Mouse (Mus musculus) heart, embryonic 10.5 days (tissue): ENCODE results near the gene Ddr1. TPM values are rescaled to one million over a fixed set of nuclear protein-coding genes. Genes with fewer than 3 reads are reported as not detected.

Source experiments
- DNase-seq: peaks from one replicate; pipeline ENCODE4 v3.0.0-alpha.2; 2017; ENCODE audit warnings: low spot score
- H3K27ac ChIP-seq: fragments of 300-500 bp; sonication (generic); 2 replicates; pipeline ENCODE4 v1.5.1; 2016; ENCODE audit warnings: mild to moderate bottlenecking
- H3K27me3 ChIP-seq: fragments of 300-500 bp; sonication (generic); 2 replicates; pipeline ENCODE4 v1.6.1; 2016; ENCODE audit warnings: mild to moderate bottlenecking; ENCODE audit not compliant: poor library complexity, insufficient read depth, severe bottlenecking
- H3K36me3 ChIP-seq: fragments of 300-500 bp; sonication (generic); 2 replicates; pipeline ENCODE4 v1.6.1; 2016; ENCODE audit warnings: mild to moderate bottlenecking, moderate library complexity
- H3K4me1 ChIP-seq: fragments of 300-500 bp; sonication (generic); 2 replicates; pipeline ENCODE4 v1.6.1; 2016; ENCODE audit warnings: mild to moderate bottlenecking
- H3K4me3 ChIP-seq: fragments of 300-500 bp; sonication (generic); 2 replicates; pipeline ENCODE4 v1.5.1; 2016; ENCODE audit warnings: mild to moderate bottlenecking, moderate library complexity
- H3K9me3 ChIP-seq: fragments of 300-500 bp; sonication (generic); 2 replicates; pipeline ENCODE4 v1.6.1; 2016; ENCODE audit warnings: mild to moderate bottlenecking, moderate library complexity
- WGBS: fragments of 180-500 bp; shearing (Covaris S2); methylation state at CpG from one replicate; pipeline ENCODE4 v1.1.7; 2016; 5-methylcytosine and 5-hydroxymethylcytosine counted together
- polyA plus RNA-seq: library from polyadenylated mRNA; unstranded; fragments of >200 nt; fragmentation: Nextera tagmentation; extraction: Ambion mirVana; gene quantifications from 2 replicates; pipeline ENCODE4 v1.2.1, GENCODE M21; 2016

Gene Ddr1
- polyA plus RNA-seq, 1 experiment from 2014 or later = 109 TPM

DNA sequence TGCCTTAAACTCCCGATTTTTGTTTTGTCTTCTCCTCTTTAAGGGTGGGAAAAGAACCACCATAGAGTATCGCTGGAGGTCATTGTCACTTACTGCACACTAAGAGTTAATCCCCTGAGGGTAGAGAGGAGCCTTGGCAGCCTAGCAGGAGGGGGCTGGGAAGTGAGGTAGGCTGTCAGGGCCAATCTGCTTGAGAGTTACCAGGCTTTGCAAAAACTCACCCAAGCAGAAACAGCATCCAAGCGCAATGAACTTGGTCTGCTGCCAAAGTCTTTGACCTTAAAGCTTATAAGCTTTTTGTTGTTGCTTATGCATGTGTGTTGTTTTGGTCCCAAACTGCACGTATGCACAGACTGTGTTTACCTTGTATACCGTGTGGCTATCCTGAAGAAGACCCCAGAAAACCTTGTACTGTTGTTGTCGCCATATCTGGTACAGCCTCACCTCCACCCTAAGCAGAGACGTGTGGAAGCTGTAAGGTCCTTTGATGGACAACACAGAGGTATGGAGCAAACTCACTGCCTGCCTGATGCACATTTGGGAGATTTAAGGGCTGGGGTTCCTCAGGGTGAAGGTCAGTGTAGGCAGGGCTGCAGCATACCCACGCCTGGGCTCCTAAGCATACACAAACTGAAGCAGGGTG lies 6.4 kb upstream of the Ddr1 start:
- WGBS = 26% methylated on average over 8 of the region's 8 CpGs
- 0 out of 2 replicates have a peak overlapping the region, but pooled peaks have one; percentile 16 for H3K4me3 ChIP-seq
- no peaks in the 10 kb centered on the region for H3K36me3 ChIP-seq
- H3K27me3 ChIP-seq = no peaks in the 10 kb centered on the region
- peaks cover 47% of the 10 kb centered on the region for H3K4me1 ChIP-seq
- no peaks in the 10 kb centered on the region for H3K9me3 ChIP-seq
- peak overlapping the region; percentile 85 for H3K27ac ChIP-seq
- no peak for DNase-seq

- Histone ChIP-seq H3K36me3 (no peaks in the 10 kb centered on the region), H3K4me3 (no peak overlapping the region), H3K4me1 (peaks cover 67% of the 10 kb centered on the region), H3K9me3 (no peaks in the 10 kb centered on the region), H3K27ac (peak overlapping the region; percentile 64; the same call in 1 of the 2 replicates), H3K27me3 (peaks cover 6% of the 10 kb centered on the region; the same call in 1 of the 2 replicates)
- no peak for DNase-seq
- 59% methylated on average over 2 of the region's 2 CpGs for WGBS
Measured at GRCm38 (mm10) chr17:35708611-35709010, 4.2 kb upstream of the Ddr1 start.

DNA sequence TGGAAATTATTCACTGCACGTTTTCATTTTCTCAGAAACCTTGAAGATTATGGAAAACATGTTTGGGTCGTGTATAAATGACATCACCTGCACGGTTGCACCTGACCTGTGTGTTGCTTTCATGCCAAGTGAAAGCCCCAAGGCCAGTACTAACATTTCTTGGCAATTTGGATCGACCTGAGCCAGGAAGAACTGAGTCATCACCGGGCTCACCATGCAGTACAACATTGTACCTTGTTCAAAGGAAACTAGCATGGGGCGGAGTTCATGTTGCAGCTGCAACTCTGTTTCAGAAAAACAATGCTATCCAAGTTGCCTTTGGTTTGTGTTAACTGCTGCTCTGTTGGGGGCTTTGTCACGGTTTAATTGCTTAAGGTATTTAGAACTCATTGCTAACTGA lies 3.5 kb upstream of the Ddr1 start:
- H3K4me1 ChIP-seq = peaks cover 72% of the 10 kb centered on the region
- peak overlapping the region; percentile 49; the same call in 1 of the 2 replicates for H3K27ac ChIP-seq
- DNase-seq = no peak

GRCm38 (mm10) chr17:35705836-35706235 lies 1.4 kb upstream of the Ddr1 start:
- peaks cover 71% of the 10 kb centered on the region for H3K4me1 ChIP-seq
- H3K27ac ChIP-seq = peak overlapping the region; percentile 96
- peaks cover 25% of the 10 kb centered on the region; the same call in 1 of the 2 replicates for H3K27me3 ChIP-seq
- no peak for DNase-seq
- H3K36me3 ChIP-seq = no peaks in the 10 kb centered on the region
- WGBS = 12% methylated on average over 4 of the region's 4 CpGs
- no peaks in the 10 kb centered on the region for H3K9me3 ChIP-seq
- no peak overlapping the region for H3K4me3 ChIP-seq

More for the DNA sequence above, 3.5 kb upstream of the Ddr1 start:
- Histone ChIP-seq H3K27me3 (peaks cover 8% of the 10 kb centered on the region; the same call in 1 of the 2 replicates), H3K36me3 (no peaks in the 10 kb centered on the region), H3K4me3 (no peak overlapping the region), H3K9me3 (no peaks in the 10 kb centered on the region)
- 70% methylated on average over 7 of the region's 7 CpGs for whole genome bisulfite sequencing

DNA sequence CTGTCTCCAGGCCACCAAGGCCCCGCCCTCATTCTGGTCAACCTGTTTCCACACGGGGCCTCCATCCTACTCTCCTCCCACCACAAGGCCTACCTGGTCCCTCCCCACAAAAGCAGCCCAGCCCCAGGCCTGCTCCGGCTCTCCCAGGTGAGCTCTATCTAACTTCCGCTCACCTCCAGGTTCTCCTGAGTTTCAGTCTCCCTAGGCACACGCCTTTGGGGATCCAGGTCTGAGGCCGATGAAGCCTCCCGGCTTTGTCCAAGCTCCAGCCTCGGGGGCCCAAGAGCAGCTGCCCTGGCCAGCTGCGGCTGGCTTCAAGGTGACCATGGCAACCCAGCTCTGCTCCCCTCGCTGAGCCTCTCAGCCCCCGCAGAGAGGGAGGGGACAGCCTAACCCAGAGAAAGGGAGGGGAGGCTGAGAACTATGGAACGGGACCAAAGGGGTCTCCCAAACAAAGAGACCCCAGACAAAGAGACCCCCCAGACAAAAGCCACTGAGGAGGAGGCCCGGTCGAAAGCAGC lies 610 bp downstream of the Ddr1 start:
- Histone ChIP-seq H3K27me3 (peaks cover 41% of the 10 kb centered on the region), H3K4me1 (peaks cover 72% of the 10 kb centered on the region), H3K36me3 (peaks cover 8% of the 10 kb centered on the region; the same call in 1 of the 2 replicates), H3K27ac (peak overlapping the region; percentile 96), H3K4me3 (peak overlapping the region; percentile 87), H3K9me3 (no peaks in the 10 kb centered on the region)
- DNase-seq = no peak
- WGBS = 2% methylated on average over 14 of the region's 14 CpGs

- peaks cover 8% of the 10 kb centered on the region; the same call in 1 of the 2 replicates for H3K36me3 ChIP-seq
- H3K27me3 ChIP-seq = peaks cover 41% of the 10 kb centered on the region
- no peak for DNase-seq
- peak overlapping the region; percentile 96 for H3K27ac ChIP-seq
- WGBS = 5% methylated on average over 2 of the region's 2 CpGs
- H3K4me1 ChIP-seq = peaks cover 70% of the 10 kb centered on the region
- peak overlapping the region; percentile 87 for H3K4me3 ChIP-seq
- H3K9me3 ChIP-seq = no peaks in the 10 kb centered on the region
Measured at GRCm38 (mm10) chr17:35703065-35703464, 1.4 kb downstream of the Ddr1 start.

DNA sequence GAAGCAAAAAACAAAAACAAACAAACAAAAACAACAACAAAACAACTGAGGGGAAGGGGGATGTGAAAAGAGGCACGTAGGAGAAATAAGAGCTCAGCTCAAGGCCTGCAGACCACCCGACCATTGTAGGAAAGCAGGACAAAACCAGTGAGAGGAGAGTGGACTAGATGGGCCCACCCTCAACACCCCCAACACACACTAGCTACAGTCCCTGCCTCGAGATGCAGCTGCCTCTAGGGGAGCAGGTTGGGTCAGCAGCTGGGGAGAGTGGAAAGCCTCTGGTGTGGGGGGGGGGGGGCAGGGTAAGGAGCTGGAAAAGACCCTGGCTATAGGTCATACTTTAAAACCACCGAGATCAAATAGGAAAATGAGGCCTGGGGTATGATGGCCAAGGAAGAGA lies 1.8 kb downstream of the Ddr1 start:
- Histone ChIP-seq H3K27ac (peak overlapping the region; percentile 96), H3K4me1 (peaks cover 73% of the 10 kb centered on the region), H3K27me3 (peaks cover 46% of the 10 kb centered on the region), H3K9me3 (no peaks in the 10 kb centered on the region), H3K36me3 (peaks cover 8% of the 10 kb centered on the region; the same call in 1 of the 2 replicates), H3K4me3 (peak overlapping the region; percentile 87)
- WGBS = 14% methylated on average over 4 of the region's 4 CpGs
- no peak for DNase-seq

DNA sequence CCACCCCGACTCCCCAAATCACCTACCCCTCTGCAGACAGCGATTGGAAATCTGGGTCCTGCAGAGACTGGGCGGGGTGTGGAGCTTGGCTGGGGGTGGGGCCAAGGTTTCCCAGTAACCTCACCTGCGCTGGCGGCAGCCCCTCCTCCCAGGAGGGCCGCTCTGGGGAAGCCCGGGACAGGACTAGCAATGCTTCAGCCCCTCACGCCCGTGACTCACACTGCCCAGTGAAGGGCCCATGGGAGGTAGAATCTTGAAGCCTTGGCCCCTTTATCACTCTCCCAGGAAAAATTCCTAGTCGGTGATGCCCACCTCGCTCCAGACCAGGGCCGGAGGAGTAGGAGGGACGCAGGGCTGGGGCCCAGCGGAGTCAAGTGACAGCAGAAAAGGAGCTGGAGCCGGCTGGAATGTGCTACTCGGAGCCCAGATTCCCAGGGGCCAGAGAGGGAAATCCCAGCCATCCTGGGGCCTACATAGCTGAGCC lies 2.4 kb downstream of the Ddr1 start:
- peak overlapping the region; percentile 87 for H3K4me3 ChIP-seq
- DNase-seq = no peak
- H3K27me3 ChIP-seq = peaks cover 52% of the 10 kb centered on the region
- peaks cover 79% of the 10 kb centered on the region for H3K4me1 ChIP-seq
- peak overlapping the region; percentile 96 for H3K27ac ChIP-seq
- H3K36me3 ChIP-seq = peaks cover 8% of the 10 kb centered on the region; the same call in 1 of the 2 replicates
- no peaks in the 10 kb centered on the region for H3K9me3 ChIP-seq
- 2% methylated on average over 16 of the region's 16 CpGs for WGBS

- Histone ChIP-seq H3K27ac (peak overlapping the region; percentile 96), H3K36me3 (peaks cover 8% of the 10 kb centered on the region; the same call in 1 of the 2 replicates), H3K9me3 (no peaks in the 10 kb centered on the region), H3K4me1 (peaks cover 78% of the 10 kb centered on the region), H3K27me3 (peaks cover 52% of the 10 kb centered on the region), H3K4me3 (peak overlapping the region; percentile 87)
- DNase-seq = no peak
- WGBS = under 1% methylated on average over 16 of the region's 16 CpGs
Measured at GRCm38 (mm10) chr17:35701203-35701977, 3.0 kb downstream of the Ddr1 start.

GRCm38 (mm10) chr17:35700371-35700961 lies 4.0 kb downstream of the Ddr1 start:
- Histone ChIP-seq H3K4me3 (peak overlapping the region; percentile 87), H3K27me3 (peaks cover 52% of the 10 kb centered on the region), H3K36me3 (peaks cover 15% of the 10 kb centered on the region), H3K4me1 (peaks cover 69% of the 10 kb centered on the region), H3K27ac (peak overlapping the region; percentile 96), H3K9me3 (no peaks in the 10 kb centered on the region; the same call in 1 of the 2 replicates)
- no peak for DNase-seq
- 1% methylated on average over 53 of the region's 66 CpGs for WGBS

DNA sequence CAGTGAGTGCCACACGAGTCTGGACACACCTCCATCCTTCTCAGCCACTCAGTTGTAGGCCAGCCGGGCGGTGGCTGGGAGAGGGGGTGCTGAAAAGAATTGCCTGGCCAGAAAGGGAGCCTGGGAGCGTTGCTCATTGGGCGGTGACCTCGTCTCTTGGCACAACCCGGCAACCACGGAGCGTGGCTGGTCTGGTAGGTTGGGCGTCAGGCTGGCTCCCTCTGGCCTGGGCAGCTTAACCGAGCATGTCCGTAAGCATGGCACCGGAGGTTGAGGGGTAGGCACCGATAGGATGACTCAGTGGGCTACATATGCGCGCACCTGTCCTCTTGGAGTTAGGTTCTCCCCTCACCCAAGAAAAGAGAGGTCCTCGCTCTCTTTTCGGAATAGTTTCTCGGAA lies 4.5 kb downstream of the Ddr1 start:
- Histone ChIP-seq H3K36me3 (peaks cover 20% of the 10 kb centered on the region), H3K4me3 (peak overlapping the region; percentile 87), H3K9me3 (no peaks in the 10 kb centered on the region; the same call in 1 of the 2 replicates), H3K27me3 (peaks cover 52% of the 10 kb centered on the region), H3K27ac (peak overlapping the region; percentile 96), H3K4me1 (peaks cover 66% of the 10 kb centered on the region)
- WGBS = 2% methylated on average over 19 of the region's 19 CpGs
- DNase-seq = no peak

GRCm38 (mm10) chr17:35698501-35698883 lies 5.9 kb downstream of the Ddr1 start:
- no peaks in the 10 kb centered on the region; the same call in 1 of the 2 replicates for H3K9me3 ChIP-seq
- peaks cover 25% of the 10 kb centered on the region for H3K36me3 ChIP-seq
- peak overlapping the region; percentile 89 for H3K27ac ChIP-seq
- peaks cover 45% of the 10 kb centered on the region for H3K27me3 ChIP-seq
- DNase-seq = no peak
- WGBS = 21% methylated on average over 5 of the region's 5 CpGs
- peak overlapping the region; percentile 56 for H3K4me3 ChIP-seq
- peaks cover 51% of the 10 kb centered on the region for H3K4me1 ChIP-seq
